Mouse (Mus musculus) intestine, embryonic 14.5 days (tissue): ENCODE data around the gene F13a1. TPM values are rescaled to one million over a fixed set of nuclear protein-coding genes. Genes with fewer than 3 reads are reported as not detected.

Experiments used
- ATAC-seq: fragments of 200-750 bp; cut with Nextera tagmentation; replicated peaks from 2 replicates; pipeline ENCODE4 v1.8.0; 2017; ENCODE audit warnings: low read depth, moderate number of reproducible peaks, moderate TSS enrichment, moderate library complexity; ENCODE audit not compliant: low FRiP score, low TSS enrichment
- DNase-seq: peaks from one replicate; pipeline ENCODE4 v3.0.0-alpha.2; 2018; ENCODE audit warnings: low spot score
- H3K27ac ChIP-seq: fragments of 300-500 bp; sonication (generic); 2 replicates; pipeline ENCODE4 v1.5.1; 2014; ENCODE audit warnings: low read depth, mild to moderate bottlenecking, control low read depth
- H3K27me3 ChIP-seq: fragments of 300-500 bp; sonication (generic); replicated peaks from 2 replicates; pipeline ENCODE4 v1.6.1; 2014; ENCODE audit warnings: low read length, control low read depth; ENCODE audit not compliant: control insufficient read depth, insufficient read depth
- H3K36me3 ChIP-seq: fragments of 300-500 bp; sonication (generic); 2 replicates; pipeline ENCODE4 v1.6.1; 2014; ENCODE audit warnings: low read length, control low read depth; ENCODE audit not compliant: control insufficient read depth, insufficient read depth
- H3K4me1 ChIP-seq: fragments of 300-500 bp; sonication (generic); replicated peaks from 2 replicates; pipeline ENCODE4 v1.6.1; 2014; ENCODE audit warnings: low read length, control low read depth, mixed read lengths; ENCODE audit not compliant: control insufficient read depth, insufficient read depth
- H3K4me2 ChIP-seq: fragments of 300-500 bp; sonication (generic); 2 replicates; pipeline ENCODE4 v1.6.1; 2014; ENCODE audit warnings: low read length
- H3K4me3 ChIP-seq: fragments of 300-500 bp; sonication (generic); 2 replicates; pipeline ENCODE4 v1.5.1; 2014; ENCODE audit warnings: low read depth, low read length, control low read depth, mixed read lengths
- H3K9ac ChIP-seq: fragments of 300-500 bp; sonication (generic); 2 replicates; pipeline ENCODE4 v1.6.1; 2014; ENCODE audit warnings: mild to moderate bottlenecking, low read length
- H3K9me3 ChIP-seq: fragments of 300-500 bp; sonication (generic); 2 replicates; pipeline ENCODE4 v1.6.1; 2016; ENCODE audit warnings: low read length, control low read depth; ENCODE audit not compliant: control insufficient read depth
- WGBS: fragments of 180-500 bp; shearing (Covaris S2); extraction: QIAGEN DNeasy Blood & Tissue Kit; methylation state at CpG from one replicate; pipeline ENCODE4 v1.1.7; 2014; 5-methylcytosine and 5-hydroxymethylcytosine counted together
- polyA plus RNA-seq: library from polyadenylated mRNA; unstranded; fragments of >200 nt; fragmentation: Nextera tagmentation; extraction: Ambion mirVana; gene quantifications from 2 replicates; pipeline ENCODE4 v1.2.1, GENCODE M21; 2014

The F13a1 gene
- polyA plus RNA-seq, 1 experiment from 2014 or later: 9.5 TPM

- no peak overlapping the region for H3K4me2 ChIP-seq
- no peaks in the 10 kb centered on the region for H3K4me1 ChIP-seq
- H3K9ac ChIP-seq: no peak overlapping the region
- ATAC-seq (no peak), DNase-seq (no peak)
- no peaks in the 10 kb centered on the region for H3K27me3 ChIP-seq
- no peak overlapping the region for H3K27ac ChIP-seq
- no peaks in the 10 kb centered on the region for H3K36me3 ChIP-seq
- H3K4me3 ChIP-seq: no peak overlapping the region
- WGBS: 68% methylated on average over 3 of the region's 3 CpGs
- no peaks in the 10 kb centered on the region for H3K9me3 ChIP-seq
Measured at GRCm38 (mm10) chr13:36839111-36839510, 210.9 kb downstream of the F13a1 start.
